Comparison of ENCODE assay signal across 22 mouse cellular contexts in genomic region chr5:40282330-40282729, GRCm38 (mm10).
A peak's percentile ranks its signal among the peaks of the same experiment; 100 is the strongest.
DNase-seq lines count a peak whose midpoint lies in the region; ATAC-seq and TF ChIP-seq lines count a peak whose summit lies in the region.
"Had no signal": no experiment of that assay in that cellular context is flagged by ENCODE, and none has a peak within 500 bp of the region (broad histone marks: within the 10 kb centered on the region; RNA-seq: fewer than 3 reads in every experiment).

No protein-coding gene starts in this region.

- DNase-seq in forebrain, postnatal 0 days, result no peak
- no peak for DNase-seq in left cerebral cortex, adult 2 months (ENCODE audit: extremely low spot score in 1 of 2, low spot score in 2 of 2)
- DNase-seq in left cerebral cortex, adult 18-20 months (ENCODE audit: low spot score in 2 of 2), result no peak
- DNase-seq in Patski (ENCODE audit: low read depth, low spot score), result no peak
- DNase-seq in mesoderm, embryonic 11.5 days (ENCODE audit: low read depth, low spot score), result peak; percentile 2
- DNase-seq in heart, embryonic 10.5 days (ENCODE audit: low spot score), result no peak
- DNase-seq in gastrocnemius, adult 18-20 months (ENCODE audit: low spot score), result no peak
- DNase-seq: adrenal gland, postnatal 25 days; cerebellum, postnatal 25 days; gastrocnemius, postnatal 14 days; kidney, postnatal 10 days; layer of hippocampus, adult 9-11 months; liver; spleen, adult 18-20 months; thymus, postnatal 36 days had no signal

- TF ChIP-seq CTCF in forebrain, postnatal 0 days (IDR thresholded peaks at IDR 0.05; ENCODE audit: low read depth), result peak; percentile 21; the same call in 1 of the 2 replicates
- TF ChIP-seq CTCF in left cerebral cortex, adult 2 months (IDR thresholded peaks at IDR 0.05), result peak; percentile 42
- TF ChIP-seq CTCF in Patski (IDR thresholded peaks at IDR 0.05), result peak; percentile 53

- intact Hi-C loops in left cerebral cortex, adult 2 months (cut with DNase I), result loop anchor here (1.0 kb wide), 1 partner anchor 671 kb away; no protein-coding TSS in a partner anchor

- H3K9me3 ChIP-seq in forebrain, postnatal 0 days (ENCODE audit: low read length), result no peaks in the 10 kb centered on the region
- H3K9me3 ChIP-seq in forebrain, embryonic 12.5 days, result no peaks in the 10 kb centered on the region
- H3K9me3 ChIP-seq in heart, embryonic 10.5 days, result no peaks in the 10 kb centered on the region
- H3K9me3 ChIP-seq: forebrain, embryonic 15.5 days; heart, embryonic 13.5 days; hindbrain, embryonic 10.5 days; lung, embryonic 15.5 days; megakaryocyte, embryonic 14.5 days; neural tube, embryonic 15.5 days had no signal

- no peaks in the 10 kb centered on the region for H3K36me3 ChIP-seq in forebrain, postnatal 0 days (ENCODE audit: insufficient read depth)
- H3K36me3 ChIP-seq in forebrain, embryonic 12.5 days (replicated peaks), result no peaks in the 10 kb centered on the region
- no peaks in the 10 kb centered on the region for H3K36me3 ChIP-seq in heart, embryonic 10.5 days
- H3K36me3 ChIP-seq: forebrain, embryonic 15.5 days; heart, embryonic 13.5 days; hindbrain, embryonic 10.5 days; lung, embryonic 15.5 days; neural tube, embryonic 15.5 days had no signal

- WGBS in forebrain, postnatal 0 days, result 49% methylated on average over 2 of the region's 2 CpGs
- 41% methylated on average over 2 of the region's 2 CpGs for WGBS in forebrain, embryonic 12.5 days
- WGBS in heart, embryonic 10.5 days, result 43% methylated on average over 2 of the region's 2 CpGs

- no peak overlapping the region for H3K4me3 ChIP-seq in forebrain, postnatal 0 days (ENCODE audit: low read depth, low read length)
- no peak overlapping the region for H3K4me3 ChIP-seq in forebrain, embryonic 12.5 days (replicated peaks)
- no peak overlapping the region for H3K4me3 ChIP-seq in left cerebral cortex, adult 2 months
- no peak overlapping the region for H3K4me3 ChIP-seq in heart, embryonic 10.5 days
- H3K4me3 ChIP-seq: forebrain, embryonic 15.5 days; heart, embryonic 13.5 days; hindbrain, embryonic 10.5 days; lung, embryonic 15.5 days; megakaryocyte, embryonic 14.5 days; neural tube, embryonic 15.5 days had no signal

- POLR2A ChIA-PET in Patski (lab: Charles Lee), result no interaction called here

- CTCF ChIA-PET in Patski (lab: Charles Lee), result no interaction called here

- no peak for ATAC-seq in forebrain, postnatal 0 days
- ATAC-seq in forebrain, embryonic 12.5 days (ENCODE audit: low FRiP score), result no peak
- peak; percentile 44 for ATAC-seq in Patski
- ATAC-seq: forebrain, embryonic 15.5 days had no signal

- H3K4me2 ChIP-seq in forebrain, postnatal 0 days (ENCODE audit: low read depth), result no peak overlapping the region
- H3K4me2 ChIP-seq in forebrain, embryonic 12.5 days, result no peak overlapping the region
- H3K4me2 ChIP-seq: forebrain, embryonic 15.5 days; heart, embryonic 13.5 days; lung, embryonic 15.5 days; neural tube, embryonic 15.5 days had no signal

- H3K27ac ChIP-seq in forebrain, postnatal 0 days (ENCODE audit: low read depth, low read length), result no peak overlapping the region
- H3K27ac ChIP-seq in forebrain, embryonic 12.5 days, result no peak overlapping the region
- no peak overlapping the region for H3K27ac ChIP-seq in left cerebral cortex, adult 2 months
- no peak overlapping the region for H3K27ac ChIP-seq in heart, embryonic 10.5 days
- H3K27ac ChIP-seq: forebrain, embryonic 15.5 days; heart, embryonic 13.5 days; hindbrain, embryonic 10.5 days; lung, embryonic 15.5 days; neural tube, embryonic 15.5 days had no signal

- no peak overlapping the region for H3K9ac ChIP-seq in forebrain, postnatal 0 days
- H3K9ac ChIP-seq in forebrain, embryonic 12.5 days, result no peak overlapping the region
- H3K9ac ChIP-seq: forebrain, embryonic 15.5 days; heart, embryonic 13.5 days; lung, embryonic 15.5 days; neural tube, embryonic 15.5 days had no signal

- H3K27me3 ChIP-seq in forebrain, postnatal 0 days (ENCODE audit: insufficient read depth, low read length), result no peaks in the 10 kb centered on the region
- no peaks in the 10 kb centered on the region for H3K27me3 ChIP-seq in forebrain, embryonic 12.5 days
- no peaks in the 10 kb centered on the region for H3K27me3 ChIP-seq in Patski
- no peaks in the 10 kb centered on the region for H3K27me3 ChIP-seq in heart, embryonic 10.5 days (ENCODE audit: insufficient read depth, poor library complexity, severe bottlenecking)
- H3K27me3 ChIP-seq: forebrain, embryonic 15.5 days; heart, embryonic 13.5 days; lung, embryonic 15.5 days; megakaryocyte, embryonic 14.5 days; neural tube, embryonic 15.5 days had no signal

- no peaks in the 10 kb centered on the region for H3K4me1 ChIP-seq in forebrain, postnatal 0 days (ENCODE audit: insufficient read depth)
- H3K4me1 ChIP-seq in forebrain, embryonic 12.5 days, result no peaks in the 10 kb centered on the region
- H3K4me1 ChIP-seq in heart, embryonic 10.5 days, result no peaks in the 10 kb centered on the region
- H3K4me1 ChIP-seq: forebrain, embryonic 15.5 days; heart, embryonic 13.5 days; hindbrain, embryonic 10.5 days; lung, embryonic 15.5 days; megakaryocyte, embryonic 14.5 days; neural tube, embryonic 15.5 days had no signal

- in situ Hi-C loops in Patski (cut with MboI; ENCODE audit: low pct_unique_long_range_greater_than_20kb), result no loop called here
